Mouse (Mus musculus): Measurements from ENCODE around the gene Nfatc4.

The Nfatc4 gene

GRCm38 (mm10) chr14:55883149-55883661, 60.3 kb downstream of the Nfatc4 start:
- DNase-seq (ENCODE audit: low read depth, low spot score): no peak

Measured in retina, postnatal 7 days (tissue).